Mouse (Mus musculus) MEL (cell line): ENCODE measurements around the gene Atp6v1a. TPM values are rescaled to one million over a fixed set of nuclear protein-coding genes. Genes with fewer than 3 reads are reported as not detected.

ENCODE experiments used
- DNase-seq: peaks from one replicate; pipeline ENCODE4 v3.0.0; 2011; ENCODE audit warnings: low read depth, low spot score
- H3K27ac ChIP-seq: 2 replicates; pipeline ENCODE4 v1.5.1; 2012; ENCODE audit warnings: low read depth, mild to moderate bottlenecking, control low read depth, low read length, moderate library complexity; ENCODE audit not compliant: control insufficient read depth
- H3K27me3 ChIP-seq, 2 experiments: fragments of 150-350 bp in 1 of 2; sonication (generic) in 1 of 2; 2 replicates each; pipeline ENCODE4 v1.6.1; 2012; ENCODE audit warnings: low read length in 2 of 2, mild to moderate bottlenecking in 2 of 2, improper control_type of control experiment in 1 of 2, moderate library complexity in 1 of 2; ENCODE audit not compliant: insufficient read depth in 2 of 2, control insufficient read depth in 1 of 2
- H3K36me3 ChIP-seq, 2 experiments: 2 replicates each; pipeline ENCODE4 v1.6.1; 2012 to 2014; ENCODE audit warnings: low read length in 2 of 2, improper control_type of control experiment in 1 of 2, inconsistent platforms in 1 of 2, mild to moderate bottlenecking in 1 of 2; ENCODE audit not compliant: insufficient read depth in 2 of 2, control insufficient read depth in 1 of 2
- H3K4me1 ChIP-seq, 2 experiments: fragments of 150-350 bp in 1 of 2; sonication (generic) in 1 of 2; 2 replicates each; pipeline ENCODE4 v1.6.1; 2012; ENCODE audit warnings: low read length in 2 of 2, improper control_type of control experiment in 1 of 2, mild to moderate bottlenecking in 1 of 2; ENCODE audit not compliant: insufficient read depth in 2 of 2, control insufficient read depth in 1 of 2
- H3K4me3 ChIP-seq, 2 experiments: fragments of 150-350 bp in 1 of 2; sonication (generic) in 1 of 2; 2 replicates each; pipeline ENCODE4 v1.5.1; 2012; ENCODE audit warnings: low read depth in 2 of 2, low read length in 2 of 2, mild to moderate bottlenecking in 2 of 2, moderate library complexity in 2 of 2, control low read depth in 1 of 2, improper control_type of control experiment in 1 of 2; ENCODE audit not compliant: control insufficient read depth in 1 of 2, insufficient read depth in 1 of 2
- H3K79me2 ChIP-seq: 2 replicates; pipeline ENCODE4 v1.6.1; 2012; ENCODE audit warnings: mild to moderate bottlenecking, low read length, moderate library complexity; ENCODE audit not compliant: control insufficient read depth, poor library complexity, insufficient read depth
- H3K9ac ChIP-seq: 2 replicates; pipeline ENCODE4 v1.6.1; 2012; ENCODE audit warnings: low read depth, mild to moderate bottlenecking, control low read depth, low read length, moderate library complexity; ENCODE audit not compliant: control insufficient read depth, poor library complexity, severe bottlenecking
- H3K9me3 ChIP-seq: fragments of 150-350 bp; sonication (generic); replicated peaks from 2 replicates; pipeline ENCODE4 v1.6.1; 2012; ENCODE audit warnings: mild to moderate bottlenecking, low read length, improper control_type of control experiment, moderate library complexity; ENCODE audit not compliant: insufficient read depth
- CHD1 ChIP-seq: IDR thresholded peaks from 2 replicates; pipeline ENCODE4 v1.6.1; 2012; ENCODE audit warnings: low read depth, mild to moderate bottlenecking, inconsistent platforms, low read length, improper control_type of control experiment
- CTCF ChIP-seq, 3 experiments: IDR thresholded peaks in 2 of 3; conservative IDR thresholded peaks in 1 of 3; 2 replicates each; pipeline ENCODE4 v1.5.1; 2011 to 2012; ENCODE audit warnings: low read length in 3 of 3, low read depth in 2 of 3, mild to moderate bottlenecking in 2 of 3, improper control_type of control experiment in 1 of 3, inconsistent platforms in 1 of 3, mixed read lengths in 1 of 3, moderate library complexity in 1 of 3; ENCODE audit not compliant: control insufficient read depth in 1 of 3, insufficient read depth in 1 of 3, poor library complexity in 1 of 3, severe bottlenecking in 1 of 3
- E2F4 ChIP-seq: IDR thresholded peaks from 2 replicates; pipeline ENCODE4 v1.6.1; 2011; ENCODE audit warnings: low read depth, low read length, improper control_type of control experiment, borderline replicate concordance
- ETS1 ChIP-seq: IDR thresholded peaks from 2 replicates; pipeline ENCODE4 v1.6.1; 2012; ENCODE audit warnings: low read depth, mild to moderate bottlenecking, inconsistent platforms, low read length, improper control_type of control experiment, moderate library complexity
- GABPA ChIP-seq: IDR thresholded peaks from 2 replicates; pipeline ENCODE4 v1.6.1; 2012; ENCODE audit warnings: low read depth, mild to moderate bottlenecking, inconsistent platforms, low read length, improper control_type of control experiment, moderate library complexity
- GATA1 ChIP-seq: IDR thresholded peaks from 2 replicates; pipeline ENCODE4 v1.6.1; 2011; ENCODE audit warnings: low read depth, low read length, improper control_type of control experiment
- HCFC1 ChIP-seq: IDR thresholded peaks from 2 replicates; pipeline ENCODE4 v1.6.1; 2012; ENCODE audit warnings: low read depth, mild to moderate bottlenecking, inconsistent platforms, low read length, improper control_type of control experiment, moderate library complexity
- JUND ChIP-seq: IDR thresholded peaks from 2 replicates; pipeline ENCODE4 v1.6.1; 2011; ENCODE audit warnings: low read depth, mild to moderate bottlenecking, improper control_type of control experiment, low read length
- KAT2A ChIP-seq: conservative IDR thresholded peaks from 2 replicates; pipeline ENCODE4 v1.6.1; 2012; ENCODE audit warnings: low read depth, low read length, improper control_type of control experiment, inconsistent platforms
- MAX ChIP-seq: IDR thresholded peaks from 2 replicates; pipeline ENCODE4 v1.6.1; 2011; ENCODE audit warnings: low read length, improper control_type of control experiment
- MEF2A ChIP-seq: IDR thresholded peaks from 2 replicates; pipeline ENCODE4 v1.6.1; 2014; ENCODE audit warnings: low read depth, mild to moderate bottlenecking, inconsistent platforms, low read length, improper control_type of control experiment; ENCODE audit not compliant: poor library complexity, insufficient replicate concordance, severe bottlenecking; ENCODE audit errors: extremely low read depth
- MXI1 ChIP-seq: IDR thresholded peaks from 2 replicates; pipeline ENCODE4 v1.6.1; 2011; ENCODE audit warnings: mild to moderate bottlenecking, low read depth, low read length, improper control_type of control experiment
- MYC ChIP-seq: IDR thresholded peaks from 2 replicates; pipeline ENCODE4 v1.6.1; 2011; ENCODE audit warnings: low read depth, mild to moderate bottlenecking, low read length, improper control_type of control experiment, moderate library complexity
- NELFE ChIP-seq: IDR thresholded peaks from 2 replicates; pipeline ENCODE4 v1.6.1; 2011; ENCODE audit warnings: low read depth, low read length, improper control_type of control experiment
- NRF1 ChIP-seq: IDR thresholded peaks from 2 replicates; pipeline ENCODE4 v1.6.1; 2014; ENCODE audit warnings: low read depth, mild to moderate bottlenecking, inconsistent platforms, low read length, improper control_type of control experiment, moderate library complexity; ENCODE audit not compliant: poor library complexity, insufficient read depth, severe bottlenecking
- POLR2AphosphoS5 ChIP-seq: IDR thresholded peaks from 2 replicates; pipeline ENCODE4 v1.6.1; 2012; ENCODE audit warnings: low read depth, borderline replicate concordance, mild to moderate bottlenecking, inconsistent platforms, low read length, moderate library complexity, mixed read lengths
- RAD21 ChIP-seq: IDR thresholded peaks from 2 replicates; pipeline ENCODE4 v1.6.1; 2011; ENCODE audit warnings: mild to moderate bottlenecking, low read depth, low read length, improper control_type of control experiment
- RCOR1 ChIP-seq: IDR thresholded peaks from 2 replicates; pipeline ENCODE4 v1.6.1; 2012; ENCODE audit warnings: low read depth, mild to moderate bottlenecking, inconsistent platforms, low read length, improper control_type of control experiment
- TCF12 ChIP-seq: IDR thresholded peaks from 2 replicates; pipeline ENCODE4 v1.6.1; 2014; ENCODE audit warnings: low read depth, mild to moderate bottlenecking, inconsistent platforms, low read length, improper control_type of control experiment, moderate library complexity
- USF1 ChIP-seq: IDR thresholded peaks from 2 replicates; pipeline ENCODE4 v1.6.1; 2014; ENCODE audit warnings: low read depth, mild to moderate bottlenecking, inconsistent platforms, low read length, improper control_type of control experiment, moderate library complexity
- USF2 ChIP-seq, 2 experiments: IDR thresholded peaks; 2 replicates each; pipeline ENCODE4 v1.6.1; 2011 to 2012; ENCODE audit warnings: improper control_type of control experiment in 2 of 2, low read length in 2 of 2, borderline replicate concordance in 1 of 2, inconsistent platforms in 1 of 2, low read depth in 1 of 2, mild to moderate bottlenecking in 1 of 2; ENCODE audit not compliant: insufficient read depth in 1 of 2
- ZKSCAN1 ChIP-seq: IDR thresholded peaks from 2 replicates; pipeline ENCODE4 v1.6.1; 2012; ENCODE audit warnings: low read depth, mild to moderate bottlenecking, inconsistent platforms, low read length, improper control_type of control experiment, moderate library complexity
- ZMIZ1 ChIP-seq: IDR thresholded peaks from 2 replicates; pipeline ENCODE4 v1.6.1; 2012; ENCODE audit warnings: low read depth, mild to moderate bottlenecking, inconsistent platforms, low read length, improper control_type of control experiment, moderate library complexity
- ZNF384 ChIP-seq: IDR thresholded peaks from 2 replicates; pipeline ENCODE4 v1.6.1; 2012; ENCODE audit warnings: low read depth, mild to moderate bottlenecking, inconsistent platforms, low read length, improper control_type of control experiment
- polyA plus RNA-seq, 2 experiments: library from polyadenylated mRNA; stranded (reverse) in 1 of 2; unstranded in 1 of 2; fragments of >175 nt in 1 of 2; fragments of >200 nt in 1 of 2; gene quantifications; 2 replicates each; pipeline versions ENCODE4 v1.2.1 to v1.2.4; 2012; ENCODE audit warnings: low replicate concordance in 2 of 2, low read depth in 1 of 2; ENCODE audit not compliant: insufficient read length in 2 of 2, insufficient read depth in 1 of 2, missing spikeins in 1 of 2
- total RNA-seq: library from RNA; depleted of rRNA; stranded (reverse); fragments of 300-350 nt; gene quantifications from 2 replicates; pipeline ENCODE4 v1.2.3, GENCODE M21; 2012

Atp6v1a gene
- total and polyA plus RNA-seq, 3 experiments, result 34.9 to 38.5 TPM; not detected in 1

- no peaks in the 10 kb centered on the region for H3K27me3 ChIP-seq
- TF ChIP-seq ZNF384 (no peak), USF2 (IDR thresholded peaks at IDR 0.05; ENCODE audit: borderline replicate concordance in 1 of 2, insufficient read depth in 1 of 2, low read depth in 1 of 2, low read length in 2 of 2) (no peak), MXI1 (no peak), MAX (no peak), JUND (no peak), NELFE (no peak), RAD21 (no peak), KAT2A (no peak), CHD1 (no peak), ZKSCAN1 (no peak), GABPA (no peak), ZMIZ1 (no peak), TCF12 (no peak)
- TF ChIP-seq, all 39 proteins: peak for 0
- H3K4me3 ChIP-seq, result no peak overlapping the region
Observed at GRCm38 (mm10) chr16:44184769-44185168, 45.3 kb upstream of the Atp6v1a start.

GRCm38 (mm10) chr16:44182597-44182996 is 43.1 kb upstream of the Atp6v1a start:
- H3K27me3 ChIP-seq, result no peaks in the 10 kb centered on the region
- no peaks in the 10 kb centered on the region for H3K9me3 ChIP-seq
- no peak overlapping the region for H3K9ac ChIP-seq
- TF ChIP-seq ZNF384, result no peak
- TF ChIP-seq JUND, result no peak
- no peak for TF ChIP-seq MYC
- TF ChIP-seq USF1, result no peak
- TF ChIP-seq NRF1, result no peak
- no peak for TF ChIP-seq GATA1
- no peak for TF ChIP-seq ZMIZ1
- no peak for TF ChIP-seq CTCF (IDR thresholded peaks at IDR 0.05 in 2 of 3, conservative IDR thresholded peaks at IDR 0.05 in 1 of 3; ENCODE audit: control insufficient read depth in 1 of 3, insufficient read depth in 1 of 3, low read depth in 2 of 3, low read length in 3 of 3, poor library complexity in 1 of 3, severe bottlenecking in 1 of 3)
- TF ChIP-seq HCFC1, result no peak
- no peak for TF ChIP-seq CHD1
- TF ChIP-seq E2F4, result no peak
- TF ChIP-seq MXI1, result no peak
- no peak for TF ChIP-seq MEF2A
- TF ChIP-seq RCOR1, result no peak
- TF ChIP-seq USF2 (IDR thresholded peaks at IDR 0.05; ENCODE audit: borderline replicate concordance in 1 of 2, insufficient read depth in 1 of 2, low read depth in 1 of 2, low read length in 2 of 2), result no peak
- no peak for TF ChIP-seq ETS1
- no peak for TF ChIP-seq POLR2AphosphoS5
- H3K4me1 ChIP-seq, result peaks cover 2 to 3% of the 10 kb centered on the region in 2 experiments; a peak in 2 of 4 replicates
- DNase-seq, result no peak
- H3K36me3 ChIP-seq, result peaks cover 0 to 3% of the 10 kb centered on the region in 2 experiments; a peak in 3 of 4 replicates
- H3K4me3 ChIP-seq, result no peak overlapping the region
- peaks cover 1% of the 10 kb centered on the region; the same call in 1 of the 2 replicates for H3K79me2 ChIP-seq
- no peak overlapping the region for H3K27ac ChIP-seq

More at GRCm38 (mm10) chr16:44184769-44185168, 45.3 kb upstream of the Atp6v1a start:
- DNase-seq, result no peak
- H3K27ac ChIP-seq, result no peak overlapping the region
- H3K79me2 ChIP-seq, result peaks cover 1% of the 10 kb centered on the region; the same call in 1 of the 2 replicates
- 0 out of 4 replicates have a peak, but pooled peaks cover 0 to 2% of the 10 kb centered on the region in 2 experiments for H3K4me1 ChIP-seq
- peaks cover 2 to 3% of the 10 kb centered on the region in 2 experiments; a peak in 3 of 4 replicates for H3K36me3 ChIP-seq
- H3K9me3 ChIP-seq, result no peaks in the 10 kb centered on the region; the same call in 1 of the 2 replicates
- H3K9ac ChIP-seq, result no peak overlapping the region
